ENCODE assay signal across 11 mouse cellular contexts in genomic region chr4:133052995-133053572, GRCm38 (mm10). TPM values are rescaled to one million over a fixed set of nuclear protein-coding genes. Genes with fewer than 3 reads are reported as not detected.
A peak's percentile ranks its signal among the peaks of the same experiment; 100 is the strongest.
DNase-seq lines count a peak whose midpoint lies in the region; ATAC-seq and TF ChIP-seq lines count a peak whose summit lies in the region.
"Had no signal": no experiment of that assay in that cellular context is flagged by ENCODE, and none has a peak within 500 bp of the region (broad histone marks: within the 10 kb centered on the region; RNA-seq: fewer than 3 reads in every experiment).

No protein-coding gene starts in this region.

- peak overlapping the region; percentile 55; the same call in 1 of the 2 replicates for H3K27ac ChIP-seq in hindbrain, embryonic 12.5 days
- H3K27ac ChIP-seq in hindbrain, embryonic 10.5 days: no peak overlapping the region
- H3K27ac ChIP-seq in ES-Bruce4 (ENCODE audit: insufficient read depth, low read length): peak overlapping the region; percentile 1; the same call in 1 of the 2 replicates
- 0 out of 2 replicates have a peak overlapping the region, but pooled peaks have one; percentile 4 for H3K27ac ChIP-seq in brown adipose tissue, adult 24 weeks (replicated peaks; ENCODE audit: low read depth, low read length)
- peak overlapping the region; percentile 88; the same call in 1 of the 2 replicates for H3K27ac ChIP-seq in limb, embryonic 13.5 days
- H3K27ac ChIP-seq: liver, embryonic 12.5 days had no signal

- H3K9ac ChIP-seq in hindbrain, embryonic 12.5 days: peak overlapping the region; percentile 36; the same call in 1 of the 2 replicates
- no peak overlapping the region for H3K9ac ChIP-seq in ES-Bruce4 (ENCODE audit: low read depth, poor library complexity, severe bottlenecking)
- 0 out of 2 replicates have a peak overlapping the region, but pooled peaks have one; percentile 10 for H3K9ac ChIP-seq in limb, embryonic 13.5 days
- H3K9ac ChIP-seq: liver, embryonic 12.5 days had no signal

- TF ChIP-seq POLR2A in ES-Bruce4 (IDR thresholded peaks at IDR 0.05; ENCODE audit: insufficient read depth, low read length): no peak

- H3K27me3 ChIP-seq in hindbrain, embryonic 12.5 days: no peaks in the 10 kb centered on the region
- H3K27me3 ChIP-seq in hindbrain, embryonic 10.5 days (ENCODE audit: insufficient read depth, poor library complexity, severe bottlenecking): no peaks in the 10 kb centered on the region
- H3K27me3 ChIP-seq in ES-Bruce4 (ENCODE audit: control insufficient read depth, insufficient read depth, low read length, poor library complexity, severe bottlenecking): no peaks in the 10 kb centered on the region
- no peaks in the 10 kb centered on the region for H3K27me3 ChIP-seq in limb, embryonic 13.5 days
- H3K27me3 ChIP-seq: liver, embryonic 12.5 days had no signal

- no peak for ATAC-seq in hindbrain, embryonic 12.5 days (ENCODE audit: low FRiP score)
- no peak for ATAC-seq in limb, embryonic 13.5 days (ENCODE audit: low FRiP score, low read depth)
- ATAC-seq: inflammation-experienced regulatory T-cells, adult 6 months; liver, embryonic 12.5 days had no signal

- no peak overlapping the region for H3K4me2 ChIP-seq in hindbrain, embryonic 12.5 days (replicated peaks)
- no peak overlapping the region for H3K4me2 ChIP-seq in limb, embryonic 13.5 days (replicated peaks)
- H3K4me2 ChIP-seq: liver, embryonic 12.5 days had no signal

- peaks cover 14% of the 10 kb centered on the region for H3K36me3 ChIP-seq in hindbrain, embryonic 12.5 days
- peaks cover 18% of the 10 kb centered on the region for H3K36me3 ChIP-seq in hindbrain, embryonic 10.5 days
- no peaks in the 10 kb centered on the region for H3K36me3 ChIP-seq in ES-Bruce4 (ENCODE audit: control insufficient read depth, insufficient read depth, low read length, poor library complexity, severe bottlenecking)
- H3K36me3 ChIP-seq in limb, embryonic 13.5 days: peaks cover 25% of the 10 kb centered on the region

- no peak for DNase-seq in hindbrain, embryonic 10.5 days (ENCODE audit: low spot score)
- no peak for DNase-seq in retina, postnatal 1 day
- DNase-seq in gastrocnemius, adult 8-10 months (ENCODE audit: low spot score in 2 of 2): no peak
- DNase-seq: spleen, adult 18-20 months; thymus, postnatal 14 days had no signal

- TF ChIP-seq CTCF in ES-Bruce4 (IDR thresholded peaks at IDR 0.05; ENCODE audit: low read depth, low read length): no peak

- peaks cover 86% of the 10 kb centered on the region for H3K4me1 ChIP-seq in hindbrain, embryonic 12.5 days
- peaks cover 89% of the 10 kb centered on the region for H3K4me1 ChIP-seq in hindbrain, embryonic 10.5 days (replicated peaks)
- H3K4me1 ChIP-seq in ES-Bruce4 (ENCODE audit: control insufficient read depth, insufficient read depth, low read length): peaks cover 26% of the 10 kb centered on the region
- H3K4me1 ChIP-seq in brown adipose tissue, adult 24 weeks (ENCODE audit: control insufficient read depth, insufficient read depth, insufficient read length, low read length): peaks cover 28% of the 10 kb centered on the region
- peaks cover 99% of the 10 kb centered on the region for H3K4me1 ChIP-seq in limb, embryonic 13.5 days

- 83% methylated on average over 13 of the region's 13 CpGs for WGBS in hindbrain, embryonic 12.5 days
- 84% methylated on average over 13 of the region's 13 CpGs for WGBS in hindbrain, embryonic 10.5 days
- whole genome bisulfite sequencing in limb, embryonic 13.5 days: 82% methylated on average over 13 of the region's 13 CpGs

- H3K9me3 ChIP-seq in hindbrain, embryonic 12.5 days (replicated peaks): no peaks in the 10 kb centered on the region
- no peaks in the 10 kb centered on the region for H3K9me3 ChIP-seq in hindbrain, embryonic 10.5 days
- H3K9me3 ChIP-seq in ES-Bruce4 (replicated peaks; ENCODE audit: control insufficient read depth, insufficient read depth, low read length, poor library complexity, severe bottlenecking): no peaks in the 10 kb centered on the region
- no peaks in the 10 kb centered on the region for H3K9me3 ChIP-seq in limb, embryonic 13.5 days
- H3K9me3 ChIP-seq: liver, embryonic 12.5 days had no signal

- no peak for TF ChIP-seq EP300 in ES-Bruce4 (IDR thresholded peaks at IDR 0.05; ENCODE audit: insufficient read depth, low read depth, low read length)

- no peak overlapping the region for H3K4me3 ChIP-seq in hindbrain, embryonic 12.5 days
- H3K4me3 ChIP-seq in hindbrain, embryonic 10.5 days: no peak overlapping the region
- H3K4me3 ChIP-seq in ES-Bruce4 (ENCODE audit: low read depth, low read length): no peak overlapping the region
- no peak overlapping the region for H3K4me3 ChIP-seq in brown adipose tissue, adult 24 weeks (ENCODE audit: insufficient read depth, low read depth, low read length)
- H3K4me3 ChIP-seq in limb, embryonic 13.5 days: no peak overlapping the region
- H3K4me3 ChIP-seq: liver, embryonic 12.5 days had no signal

RNA-seq across cellular contexts. Expression of gene Ahdc1, which starts 42.0 kb away (rescaled TPM):
- 12.8 and 15.3 TPM in 2 replicates for polyA plus RNA-seq in hindbrain, embryonic 12.5 days (2016; fragmentation: Nextera tagmentation; extraction: Ambion mirVana)
- polyA plus RNA-seq in hindbrain, embryonic 10.5 days (2016; fragmentation: Nextera tagmentation; extraction: Ambion mirVana): 9.0 and 9.7 TPM in 2 replicates
- 88.2 and 102 TPM in 2 replicates for polyA plus RNA-seq in ES-Bruce4 (2011; ENCODE audit: insufficient read depth, insufficient read length, low read depth, missing spikeins)
- 16.4 and 26.1 TPM in 2 replicates for polyA plus RNA-seq in brown adipose tissue, adult 24 weeks (2012; ENCODE audit: insufficient read depth, insufficient read length, missing spikeins)
- 11.3 and 11.5 TPM in 2 replicates for polyA plus RNA-seq in limb, embryonic 13.5 days (2015; fragmentation: Nextera tagmentation; extraction: Ambion mirVana)
- total RNA-seq in gastrocnemius, adult 8-10 months (2022): 10 to 100 TPM; 26.3 to 32.9 (median 28.9) TPM
